Mouse (Mus musculus) liver, embryonic 14.5 days (tissue): Measurements from ENCODE around the gene Ttyh2.

Source experiments
- CTCF ChIP-seq: IDR thresholded peaks from 2 replicates; pipeline ENCODE4 v1.5.1; 2016; ENCODE audit warnings: antibody characterized with exemption, low read depth, control low read depth
- EP300 ChIP-seq: IDR thresholded peaks from 2 replicates; pipeline ENCODE4 v1.6.1; 2016; ENCODE audit warnings: antibody characterized with exemption, low read depth

DNA sequence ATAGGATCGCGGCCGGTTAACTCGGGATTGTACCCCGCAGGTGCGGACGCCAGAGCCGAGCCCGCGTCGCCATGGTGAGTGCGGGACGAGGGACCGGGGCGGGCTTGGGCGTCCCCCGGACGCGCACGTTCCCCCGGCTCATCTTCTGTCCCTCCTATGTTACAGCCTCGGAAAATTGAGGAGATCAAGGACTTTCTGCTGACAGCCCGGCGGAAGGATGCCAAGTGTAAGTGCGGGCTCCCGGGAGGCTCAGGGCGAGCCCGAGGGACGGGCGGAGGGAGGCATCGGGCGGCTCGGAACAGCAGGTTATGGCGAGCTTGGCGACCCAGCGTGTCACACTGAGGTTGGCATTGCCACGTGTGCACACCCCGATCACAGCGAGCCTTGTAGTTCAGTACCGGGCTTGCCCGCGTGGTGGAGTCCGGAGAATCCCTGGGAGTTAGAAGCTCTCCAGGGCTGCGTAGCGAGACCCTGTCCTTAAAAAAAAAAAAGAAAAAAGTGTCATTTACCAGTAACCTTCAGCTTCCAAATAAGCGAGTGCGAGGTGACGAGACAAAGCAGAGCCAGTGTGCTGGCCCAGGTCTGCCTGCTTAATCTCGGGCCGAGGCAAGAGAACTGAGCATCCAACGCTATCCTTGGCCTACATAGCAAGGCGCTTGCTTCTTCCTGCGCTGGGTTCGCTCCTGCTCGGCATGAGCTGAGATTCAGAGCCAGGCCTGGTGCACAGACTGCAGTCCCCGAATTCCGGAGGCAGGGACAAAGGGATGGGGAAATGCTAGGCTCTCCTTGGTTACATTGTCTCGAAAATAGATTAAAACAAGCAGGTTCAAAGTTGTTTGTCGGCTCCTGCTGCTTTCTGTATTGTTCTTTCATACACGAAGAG is 6.2 kb upstream of the Ttyh2 start:
- TF ChIP-seq CTCF (peak; percentile 68), EP300 (no peak)
